Mouse (Mus musculus) liver, adult 2 months (tissue): ENCODE results near the gene Abcc6.

Source experiments
- CTCF ChIP-seq: fragments of 200-500 bp; IDR thresholded peaks from 2 replicates; pipeline ENCODE4 v1.5.1; 2011; ENCODE audit warnings: low read depth, low read length, control low read depth
- POLR2A ChIP-seq: fragments of 200-500 bp; IDR thresholded peaks from 2 replicates; pipeline ENCODE4 v1.6.1; 2011; ENCODE audit warnings: low read length, control low read depth; ENCODE audit not compliant: insufficient read depth; ENCODE audit errors: extremely low read depth

GRCm38 (mm10) chr7:46047873-46048562, 17.9 kb upstream of the Abcc6 start:
- TF ChIP-seq CTCF = no peak
- no peak for TF ChIP-seq POLR2A
